Mouse (Mus musculus): ENCODE measurements around the gene AY761184.
"Not testable (repeated sequence)": the region's sequence is repeated elsewhere in the genome, so short reads cannot be mapped to it uniquely, and the experiment has no call there.

Gene AY761184

DNA sequence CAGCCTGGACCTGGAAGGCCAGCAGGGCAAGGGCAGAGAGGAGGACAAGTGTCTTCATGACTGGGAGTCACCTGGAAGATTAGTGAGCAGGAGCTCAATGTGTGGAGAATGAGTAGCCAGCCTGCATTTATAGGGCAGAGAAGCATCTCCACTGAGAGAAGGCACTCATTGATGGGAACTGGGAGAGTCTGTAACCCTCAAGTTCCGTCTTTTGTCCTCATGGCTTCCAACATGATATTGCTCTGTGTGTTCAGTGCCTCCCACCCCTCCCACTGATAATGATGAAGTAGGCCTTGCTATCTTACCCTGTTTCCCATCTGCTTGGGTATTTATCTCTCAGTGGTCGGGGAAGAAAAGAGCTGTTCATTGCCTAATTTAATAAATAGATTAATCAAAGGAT is at the start of gene AY761184:
Gene AY761184, minus strand, starts transcription at position 101 of the 400 bp plus-strand sequence.
- not testable (repeated sequence) for DNase-seq (ENCODE audit: low read depth, low spot score)

DNA sequence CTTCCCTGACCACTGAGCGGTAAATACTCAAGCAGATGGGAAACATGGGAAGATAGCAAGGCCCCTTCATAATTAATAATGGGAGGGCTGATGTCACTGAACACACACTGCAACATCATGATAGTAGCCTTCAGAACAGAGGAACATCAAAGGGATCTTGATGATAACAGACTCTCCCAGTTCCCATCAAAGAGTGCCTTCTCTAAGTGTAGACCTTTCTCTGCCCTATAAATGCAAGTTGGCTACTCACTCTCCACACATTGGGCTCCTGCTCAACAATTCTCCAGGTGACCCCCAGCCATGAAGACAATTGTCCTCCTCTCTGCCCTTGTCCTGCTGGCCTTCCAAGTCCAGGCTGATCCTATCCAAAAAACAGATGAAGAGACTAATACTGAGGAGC is 37.9 kb downstream of the AY761184 start, which contains the start of gene Defa34:
Gene Defa34, plus strand, starts transcription at position 301 of the 400 bp plus-strand sequence.
- not testable (repeated sequence) for DNase-seq (ENCODE audit: low read depth, low spot score)

DNA sequence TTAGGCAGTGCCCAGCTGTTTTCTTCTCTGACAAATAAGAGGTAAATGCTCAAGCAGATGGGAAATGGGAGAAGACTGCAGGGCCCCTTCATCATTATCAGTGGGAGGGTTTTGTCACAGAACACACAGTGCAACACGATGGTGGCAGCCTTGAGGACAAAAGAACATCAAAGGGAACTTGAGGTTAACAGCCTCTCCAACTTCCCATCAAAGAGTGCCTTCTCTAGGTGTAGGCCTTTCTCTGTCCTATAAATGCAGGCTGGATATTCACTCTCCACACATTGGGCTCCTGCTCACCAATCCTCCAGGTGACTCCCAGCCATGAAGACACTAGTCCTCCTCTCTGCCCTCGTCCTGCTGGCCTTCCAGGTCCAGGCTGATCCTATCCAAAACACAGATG is 48.0 kb downstream of the AY761184 start, which contains the start of gene Defa17:
Gene Defa17, plus strand, starts transcription at position 301 of the 400 bp plus-strand sequence.
- DNase-seq (ENCODE audit: low read depth, low spot score), result not testable (repeated sequence)

Measured in R1 (cell line).